Mouse (Mus musculus) liver, adult 2 months (tissue): ENCODE measurements at regions not wholly inside any gene's neighbourhood (a gene's known extent, or its start where the extent isn't known, plus 50 kb on each side); places are given as distances from the start of the nearest gene placed in this dataset.

ENCODE experiments used
- DNase-seq: peaks from one replicate; pipeline ENCODE4 v3.0.0-alpha.2; 2011; ENCODE audit warnings: low read depth, low spot score; ENCODE audit errors: extremely low read depth
- H3K27ac ChIP-seq: fragments of 200-500 bp; replicated peaks from 2 replicates; pipeline ENCODE4 v1.5.1; 2012; ENCODE audit warnings: low read depth, mild to moderate bottlenecking, control low read depth, inconsistent platforms, low read length; ENCODE audit not compliant: insufficient read depth
- H3K27me3 ChIP-seq: fragments of 200-500 bp; 2 replicates; pipeline ENCODE4 v1.6.1; 2012; ENCODE audit warnings: mild to moderate bottlenecking, moderate library complexity, low read length, inconsistent platforms; ENCODE audit not compliant: control insufficient read depth, insufficient read depth
- H3K36me3 ChIP-seq: fragments of 200-500 bp; 2 replicates; pipeline ENCODE4 v1.6.1; 2012; ENCODE audit warnings: low read length, inconsistent platforms; ENCODE audit not compliant: control insufficient read depth, insufficient read depth
- H3K4me1 ChIP-seq: fragments of 200-500 bp; 2 replicates; pipeline ENCODE4 v1.6.1; 2011; ENCODE audit warnings: low read length; ENCODE audit not compliant: control insufficient read depth, insufficient read depth
- H3K4me3 ChIP-seq: fragments of 200-500 bp; 2 replicates; pipeline ENCODE4 v1.5.1; 2011; ENCODE audit warnings: low read depth, mild to moderate bottlenecking, control low read depth, low read length, moderate library complexity; ENCODE audit not compliant: insufficient read depth
- H3K79me2 ChIP-seq: fragments of 200-500 bp; 2 replicates; pipeline ENCODE4 v1.6.1; 2012; ENCODE audit warnings: inconsistent platforms, mild to moderate bottlenecking, low read length, moderate library complexity; ENCODE audit not compliant: control insufficient read depth, insufficient read depth
- H3K9ac ChIP-seq: fragments of 200-500 bp; 2 replicates; pipeline ENCODE4 v1.6.1; 2012; ENCODE audit warnings: low read depth, mild to moderate bottlenecking, control low read depth, inconsistent platforms, low read length
- CTCF ChIP-seq: fragments of 200-500 bp; IDR thresholded peaks from 2 replicates; pipeline ENCODE4 v1.5.1; 2011; ENCODE audit warnings: low read depth, low read length, control low read depth
- POLR2A ChIP-seq: fragments of 200-500 bp; IDR thresholded peaks from 2 replicates; pipeline ENCODE4 v1.6.1; 2011; ENCODE audit warnings: low read length, control low read depth; ENCODE audit not compliant: insufficient read depth; ENCODE audit errors: extremely low read depth
- WGBS: fragments of 180-500 bp; shearing (Covaris S2); methylation state at CpG from one replicate; pipeline ENCODE4 v1.1.7; 2018; 5-methylcytosine and 5-hydroxymethylcytosine counted together

- no peaks in the 10 kb centered on the region for H3K79me2 ChIP-seq
- H3K27me3 ChIP-seq: no peaks in the 10 kb centered on the region
- H3K4me1 ChIP-seq: no peaks in the 10 kb centered on the region
- H3K9ac ChIP-seq: no peak overlapping the region
- DNase-seq: no peak
- 72% methylated on average over 13 of the region's 13 CpGs for WGBS
- TF ChIP-seq POLR2A: no peak
- no peak for TF ChIP-seq CTCF
- no peak overlapping the region for H3K4me3 ChIP-seq
- no peaks in the 10 kb centered on the region for H3K36me3 ChIP-seq
- H3K27ac ChIP-seq: no peak overlapping the region
Observed at GRCm38 (mm10) chr4:55207749-55208385, 142.0 kb upstream of the Rad23b start.

DNA sequence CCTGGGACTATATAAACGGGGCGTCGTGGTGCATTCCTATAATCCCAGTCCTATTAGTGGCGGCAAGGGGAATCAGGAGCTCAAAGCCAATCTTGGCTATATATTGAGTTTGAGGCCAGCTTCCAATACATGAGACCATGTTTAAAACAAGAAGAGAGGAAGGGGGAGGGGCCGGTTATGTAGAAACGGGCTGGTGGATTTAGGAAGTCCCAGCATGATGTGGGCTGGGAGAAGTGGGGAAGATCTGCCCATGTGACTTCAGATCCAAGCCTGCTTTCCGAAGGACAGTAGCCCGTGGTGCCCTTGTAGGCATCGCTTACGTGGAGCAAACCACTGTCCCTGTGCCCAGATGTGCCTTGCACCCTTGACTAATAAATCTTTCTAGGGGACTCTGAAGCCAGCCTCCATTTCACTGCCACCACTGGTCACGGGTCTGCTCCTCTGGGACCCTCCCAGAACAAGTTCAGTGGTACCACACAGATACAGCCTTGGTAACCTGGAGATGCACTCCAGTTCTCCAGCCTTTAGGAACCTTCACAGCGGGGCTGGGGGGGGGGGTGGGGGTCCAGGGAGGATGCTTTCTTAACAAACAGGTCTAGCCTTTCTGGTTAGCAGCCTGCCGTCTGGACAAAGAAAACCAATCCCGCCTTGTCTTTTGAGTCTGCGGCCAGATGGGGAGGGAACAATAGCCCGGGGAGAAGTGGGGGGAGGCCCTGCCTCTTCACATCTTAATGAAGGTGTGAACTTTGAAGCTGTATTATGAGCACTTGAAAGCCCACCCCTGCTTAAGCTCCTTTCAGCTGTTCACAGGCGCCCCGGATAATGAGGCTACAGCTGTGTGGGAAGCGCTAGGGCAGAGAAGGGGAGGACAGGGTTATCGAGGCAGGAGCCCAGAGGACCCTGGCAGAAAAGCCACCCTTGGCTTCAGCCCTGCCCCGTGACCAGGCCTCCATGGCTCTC is 141.2 kb upstream of the Rad23b start:
- Histone ChIP-seq H3K79me2 (no peaks in the 10 kb centered on the region), H3K9ac (no peak overlapping the region), H3K27me3 (no peaks in the 10 kb centered on the region), H3K4me1 (no peaks in the 10 kb centered on the region), H3K4me3 (no peak overlapping the region), H3K36me3 (no peaks in the 10 kb centered on the region), H3K27ac (no peak overlapping the region)
- TF ChIP-seq POLR2A (no peak), CTCF (no peak)
- 28% methylated on average over 21 of the region's 21 CpGs for WGBS
- DNase-seq: no peak

- Histone ChIP-seq H3K27me3 (no peaks in the 10 kb centered on the region), H3K79me2 (no peaks in the 10 kb centered on the region), H3K4me3 (no peak overlapping the region), H3K9ac (no peak overlapping the region), H3K27ac (no peak overlapping the region), H3K4me1 (no peaks in the 10 kb centered on the region), H3K36me3 (no peaks in the 10 kb centered on the region)
- no peak for DNase-seq
- TF ChIP-seq POLR2A: no peak
- TF ChIP-seq CTCF: no peak
- WGBS: 63% methylated on average over 9 of the region's 9 CpGs
Observed at GRCm38 (mm10) chr4:55215425-55216174, 134.2 kb upstream of the Rad23b start.

DNA sequence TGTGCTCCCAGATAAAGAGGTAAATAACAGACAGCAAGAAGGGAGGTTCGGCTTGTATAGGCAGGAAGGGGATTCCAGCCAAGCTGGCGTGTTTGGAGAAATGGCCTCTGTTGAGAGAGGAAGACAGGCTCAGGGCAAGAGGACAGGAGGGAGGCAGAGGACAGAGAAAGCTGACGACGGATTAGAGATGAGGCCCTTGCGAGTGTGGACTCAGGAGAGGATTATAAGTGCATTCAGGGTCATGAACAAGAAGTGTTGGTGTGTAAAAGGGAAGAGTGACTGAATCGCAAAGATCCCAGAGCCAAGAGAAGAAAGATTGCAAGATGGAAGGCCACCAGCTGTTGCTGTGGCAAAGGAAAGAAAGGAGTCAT is 133.7 kb upstream of the Rad23b start:
- DNase-seq: no peak
- Histone ChIP-seq H3K36me3 (no peaks in the 10 kb centered on the region), H3K4me3 (no peak overlapping the region), H3K79me2 (no peaks in the 10 kb centered on the region), H3K4me1 (no peaks in the 10 kb centered on the region), H3K27me3 (no peaks in the 10 kb centered on the region), H3K27ac (no peak overlapping the region), H3K9ac (no peak overlapping the region)
- 65% methylated on average over 6 of the region's 6 CpGs for WGBS
- TF ChIP-seq CTCF: no peak
- TF ChIP-seq POLR2A: no peak

GRCm38 (mm10) chr4:55225766-55226165 is 124.1 kb upstream of the Rad23b start:
- 82% methylated on average over 5 of the region's 5 CpGs for WGBS
- no peaks in the 10 kb centered on the region for H3K4me1 ChIP-seq
- no peak for DNase-seq
- no peaks in the 10 kb centered on the region for H3K27me3 ChIP-seq
- no peak overlapping the region for H3K4me3 ChIP-seq
- H3K27ac ChIP-seq: no peak overlapping the region
- no peaks in the 10 kb centered on the region for H3K36me3 ChIP-seq
- no peak for TF ChIP-seq CTCF
- TF ChIP-seq POLR2A: no peak
- no peak overlapping the region for H3K9ac ChIP-seq
- H3K79me2 ChIP-seq: no peaks in the 10 kb centered on the region
